Mouse (Mus musculus) c-Kit-positive CD71-positive TER-119-negative erythroid progenitor cells, embryonic 14.5 days (primary cell): ENCODE data around the gene Zscan12.
"Not testable (repeated sequence)": the region's sequence is repeated elsewhere in the genome, so short reads cannot be mapped to it uniquely, and the experiment has no call there.

Source experiments
- DNase-seq: peaks from one replicate; pipeline ENCODE4 v3.0.0-alpha.2; 2013; ENCODE audit warnings: low read depth

Gene Zscan12

DNA sequence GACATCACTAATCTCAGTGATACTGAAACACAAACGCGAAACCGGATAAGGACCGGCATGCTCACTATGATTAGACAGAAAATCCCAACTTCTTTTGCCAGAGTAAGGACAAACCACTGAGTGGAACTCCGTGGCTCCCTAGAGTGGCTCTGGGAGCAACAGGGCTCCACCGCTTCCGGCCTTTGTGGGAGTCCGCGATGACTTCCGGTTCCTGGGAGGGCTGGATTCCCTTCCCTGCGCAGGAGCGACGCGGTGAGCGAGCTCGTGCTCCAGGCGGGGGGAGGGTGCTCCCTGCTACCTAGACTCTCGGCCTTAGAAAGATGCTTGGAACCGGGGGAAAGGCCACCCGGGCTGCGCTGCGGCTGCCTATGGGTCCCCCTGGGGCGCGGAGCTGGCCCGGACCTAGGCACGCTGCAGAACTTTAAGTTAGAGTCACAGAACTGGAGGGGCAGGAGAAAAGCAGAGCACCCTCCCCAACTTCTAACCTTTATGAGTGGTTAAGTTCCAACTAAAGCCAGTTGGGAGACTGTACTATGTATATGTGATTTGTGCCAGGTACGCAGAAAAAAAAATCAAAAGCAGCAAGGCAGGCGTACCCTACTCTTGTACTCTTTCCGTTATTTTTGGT, at the start of gene Zscan12:
Gene Zscan12, plus strand, starts transcription at position 200 of the 628 bp plus-strand sequence.
- DNase-seq: peak; percentile 88

DNA sequence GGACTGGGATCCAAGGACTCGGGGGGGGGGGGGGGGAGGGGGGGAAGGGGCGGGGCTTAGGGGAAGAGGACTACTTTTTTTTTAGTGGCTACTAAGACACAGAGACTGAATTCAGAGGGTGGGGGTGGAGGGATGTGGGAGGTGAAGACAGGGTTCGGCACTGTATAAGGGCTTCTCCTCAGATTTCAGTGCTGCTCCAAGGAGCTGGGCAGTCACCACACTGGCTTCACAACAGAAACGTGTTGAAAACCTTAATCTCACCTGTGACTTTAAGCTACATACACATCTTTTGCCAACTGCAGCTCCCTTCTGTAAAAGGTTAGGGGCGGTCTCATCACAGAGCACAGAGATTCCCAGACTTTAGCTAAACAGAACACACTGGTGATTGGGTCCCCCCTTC, 49.8 kb upstream of the Zscan12 start:
- DNase-seq: no peak

DNA sequence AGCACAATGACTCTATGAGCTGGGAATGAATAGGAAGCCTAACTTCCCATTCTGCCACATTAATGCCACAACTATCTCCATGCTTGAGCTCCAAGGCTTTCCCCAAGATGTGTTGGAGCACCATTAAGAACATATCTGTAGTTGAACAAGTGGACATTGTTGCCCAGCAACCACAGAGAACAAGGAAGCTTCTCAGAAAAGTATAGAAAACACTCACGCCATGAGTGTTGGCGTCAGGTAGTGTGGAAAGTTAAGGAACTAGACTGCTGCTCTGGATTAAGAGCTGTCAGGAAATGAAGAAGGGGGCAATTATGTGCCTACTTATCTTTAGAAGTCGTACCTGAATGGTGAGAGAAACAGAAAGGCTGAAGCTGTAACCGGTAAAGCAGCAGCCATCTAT, 48.7 kb upstream of the Zscan12 start:
- no peak for DNase-seq

DNA sequence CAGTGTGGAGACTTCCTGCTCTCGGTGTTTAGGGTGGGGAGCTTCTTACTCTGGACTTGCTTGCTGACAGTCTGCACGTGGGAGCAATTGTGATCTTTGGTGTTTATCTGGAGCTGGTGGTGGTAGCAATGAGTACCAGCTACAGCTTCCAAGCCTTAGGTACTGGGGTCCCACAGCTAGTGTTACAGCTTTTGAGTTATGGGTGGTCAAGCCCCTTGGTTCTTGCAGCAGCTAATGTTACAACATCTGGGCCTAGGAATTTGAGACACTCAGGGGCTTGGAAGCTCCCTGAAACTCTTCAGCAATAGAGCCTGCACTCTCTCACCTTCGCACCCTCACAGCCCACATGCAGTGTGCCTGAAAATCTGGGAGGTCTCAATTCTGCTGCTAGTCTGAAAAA, 42.4 kb upstream of the Zscan12 start:
- no peak for DNase-seq

DNA sequence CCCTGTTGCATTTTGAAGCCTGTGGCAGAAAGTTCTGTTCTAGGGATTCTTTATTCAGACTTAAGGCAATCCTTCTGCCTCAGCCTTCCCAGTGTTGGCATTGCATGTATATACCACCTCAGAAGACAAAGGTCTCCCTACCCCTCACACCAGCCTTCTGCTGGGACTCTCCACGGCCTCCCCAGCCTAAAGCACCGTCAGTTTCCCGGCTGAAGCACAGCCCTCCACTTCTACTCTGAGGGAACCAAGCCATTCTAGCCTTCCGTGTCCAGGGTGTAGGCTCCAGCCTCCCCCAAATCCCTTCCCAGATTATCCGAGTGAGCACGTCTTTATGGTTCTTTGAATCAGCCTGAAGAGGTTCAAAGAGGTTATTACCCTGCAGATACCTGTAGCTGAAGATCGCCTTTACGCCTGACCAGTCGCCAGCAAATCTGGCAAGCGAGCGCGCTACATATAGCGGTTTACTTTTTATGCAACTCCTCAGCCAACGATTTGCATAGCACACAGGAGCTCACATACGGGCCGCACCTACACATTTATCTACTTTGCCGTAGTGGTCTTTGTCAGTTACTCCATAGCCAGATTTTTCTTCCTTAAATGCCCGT, 40.6 kb upstream of the Zscan12 start:
- no peak for DNase-seq

DNA sequence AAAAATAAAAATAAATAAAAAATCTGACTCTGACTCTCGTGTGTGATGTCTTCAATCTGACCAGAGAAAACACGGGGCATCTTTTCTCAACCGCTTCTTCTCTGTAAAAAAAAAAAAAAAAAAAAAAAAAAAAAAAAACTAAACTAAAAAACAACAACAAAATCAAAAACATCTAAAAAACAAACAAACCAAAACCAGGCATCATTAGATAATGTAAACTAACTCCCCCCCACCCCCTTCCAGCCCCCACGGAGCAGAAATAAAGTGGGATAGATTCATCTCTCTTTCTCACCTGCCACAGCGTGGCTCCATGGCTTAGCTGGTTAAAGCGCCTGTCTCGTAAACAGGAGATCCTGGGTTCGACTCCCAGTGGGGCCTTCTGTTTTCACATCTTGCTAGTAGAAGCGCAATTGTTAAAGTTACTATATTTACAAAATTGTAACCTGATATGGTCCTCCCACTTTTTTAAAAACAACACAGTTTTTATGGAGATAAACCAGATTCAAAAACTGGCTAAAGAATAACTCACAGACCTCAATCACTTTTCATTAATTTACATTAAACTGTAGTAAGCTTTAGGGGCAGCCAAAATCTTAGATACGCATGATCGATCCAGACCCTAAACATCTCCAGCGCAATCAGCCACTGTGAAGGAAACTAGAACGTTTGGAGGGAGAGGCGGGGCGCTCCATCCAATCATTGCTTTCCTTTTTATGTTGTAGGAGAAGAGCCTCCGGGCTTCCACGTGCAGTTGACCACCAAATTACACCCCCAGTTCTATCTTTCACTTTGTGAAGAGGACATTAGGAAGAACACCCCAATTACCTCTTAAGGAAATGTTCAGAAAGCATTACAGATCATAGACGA, 39.9 kb upstream of the Zscan12 start:
- DNase-seq: peak; percentile 27

DNA sequence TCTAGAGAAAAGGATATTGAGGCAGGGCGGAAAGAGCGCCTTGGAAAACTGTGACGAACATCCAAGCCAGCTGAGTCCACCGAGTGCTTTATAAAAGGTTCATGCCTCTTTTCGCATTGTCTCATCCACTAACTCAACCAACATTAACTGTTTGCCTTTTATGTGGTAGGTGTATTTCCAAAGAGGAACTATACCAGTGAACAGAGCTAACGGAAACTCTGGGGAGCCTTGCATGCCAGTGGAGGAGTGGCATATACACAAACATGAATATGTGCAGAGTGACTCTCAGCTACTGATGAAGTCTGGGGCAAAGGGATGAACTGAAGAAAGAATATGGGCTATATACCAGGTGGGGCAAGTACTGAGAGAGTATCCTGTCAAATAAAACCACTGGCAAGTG, 39.2 kb upstream of the Zscan12 start:
- no peak for DNase-seq

DNA sequence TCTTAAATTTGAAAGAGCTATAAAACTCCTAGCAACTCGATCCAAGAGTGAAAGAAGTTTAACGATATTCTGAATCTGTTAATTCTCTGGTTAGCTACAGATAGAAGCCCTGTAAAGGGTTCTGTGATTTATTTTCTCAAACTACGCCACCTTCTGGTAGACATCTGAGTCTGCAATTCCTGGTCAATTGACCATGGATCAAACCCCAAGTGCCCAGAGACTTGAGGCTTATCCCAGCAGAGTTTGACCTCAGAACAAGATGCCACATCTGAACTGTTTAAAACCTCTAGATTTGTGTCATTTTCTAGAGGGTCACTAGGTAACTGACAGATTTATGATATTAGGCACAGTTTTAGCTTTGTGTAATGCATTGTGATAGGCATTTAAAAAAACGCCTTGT, 36.4 kb upstream of the Zscan12 start:
- peak; percentile 38 for DNase-seq

DNA sequence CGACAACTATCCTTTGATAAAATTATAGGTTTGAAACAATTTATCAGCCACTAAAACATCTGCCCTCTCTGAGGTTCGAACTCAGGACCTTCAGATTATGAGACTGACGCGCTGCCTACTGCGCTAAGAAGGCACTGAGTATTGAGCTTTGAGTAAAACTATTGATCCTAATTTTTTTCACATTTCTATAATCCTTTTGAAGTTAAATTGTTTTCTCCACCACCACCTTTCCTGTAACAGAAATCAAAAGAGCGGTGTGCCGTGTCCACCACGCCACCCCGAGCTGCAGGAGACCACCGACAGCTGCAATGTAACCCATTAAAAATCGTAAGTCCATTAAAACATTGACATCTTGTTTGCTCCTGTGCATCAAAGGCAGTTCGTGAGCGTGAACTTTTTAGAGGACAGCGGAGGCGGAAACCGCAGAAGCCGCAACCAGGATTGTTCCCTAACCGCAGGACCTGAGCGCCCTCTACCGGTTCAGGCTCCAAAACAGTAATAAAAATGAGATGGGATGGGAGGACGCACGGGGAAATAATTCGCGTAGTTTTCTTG, 35.9 kb upstream of the Zscan12 start:
- peak; percentile 81 for DNase-seq

DNA sequence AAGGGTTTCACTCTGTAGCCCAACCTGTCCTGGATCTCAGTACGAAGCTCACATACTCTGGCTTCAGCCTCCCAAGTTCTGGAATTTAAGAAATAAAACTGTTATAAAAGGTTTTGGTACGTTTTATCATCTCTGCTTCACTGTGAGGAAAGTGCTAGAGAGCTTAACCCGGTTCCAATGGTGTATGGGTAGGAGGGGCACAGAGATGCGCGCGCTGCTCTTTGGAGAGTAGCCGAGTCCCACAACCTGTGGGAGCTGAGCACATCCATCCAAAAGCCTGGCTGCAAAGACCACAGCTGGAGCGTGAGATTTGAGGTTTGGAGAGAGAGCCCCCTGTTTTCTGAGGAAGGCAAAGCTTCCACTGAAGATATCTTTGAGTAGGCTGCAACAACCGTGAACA, 35.2 kb upstream of the Zscan12 start:
- DNase-seq: peak; percentile 23

DNA sequence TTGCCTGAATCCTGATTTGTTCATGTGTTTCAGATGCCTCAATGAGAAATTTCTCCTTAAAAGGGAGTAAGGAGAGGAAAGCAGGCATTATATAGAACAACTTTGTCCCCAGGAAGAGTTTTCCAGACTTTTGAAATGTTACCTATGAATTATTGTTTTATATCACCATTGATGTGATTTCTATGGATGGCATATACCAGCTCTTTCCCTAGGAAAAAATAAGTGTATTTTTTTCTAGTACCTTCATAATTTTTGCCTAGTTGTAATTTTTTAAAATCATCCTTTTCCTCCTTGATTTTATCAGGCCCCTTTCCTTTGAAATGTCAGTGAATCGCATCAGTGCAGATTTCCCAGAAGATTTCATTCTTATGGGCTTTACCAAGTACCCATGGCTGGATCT, 16.0 kb upstream of the Zscan12 start, which contains the start of gene Olfr1367:
Gene Olfr1367, plus strand, starts transcription at position 301 of the 400 bp plus-strand sequence.
- DNase-seq: no peak

DNA sequence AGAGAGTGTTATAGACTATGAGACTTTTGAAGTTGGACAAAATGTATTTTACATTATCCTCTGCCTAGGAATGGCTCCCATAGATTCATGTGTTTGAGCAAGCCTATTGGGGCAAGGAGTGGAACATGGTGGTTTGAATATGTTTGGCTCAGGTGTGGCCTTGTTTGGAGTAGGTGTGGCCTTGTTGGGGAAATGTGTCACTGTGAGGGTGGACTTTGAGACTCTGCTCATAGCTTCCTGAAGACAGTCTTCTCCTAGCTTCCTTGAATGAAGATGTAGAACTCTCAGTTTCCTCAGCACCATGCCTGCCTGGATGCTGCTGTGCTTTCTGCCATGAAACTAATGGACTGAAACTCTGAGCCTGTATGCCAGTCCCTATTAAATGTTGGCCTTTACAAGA, 12.0 kb upstream of the Zscan12 start:
- no peak for DNase-seq

DNA sequence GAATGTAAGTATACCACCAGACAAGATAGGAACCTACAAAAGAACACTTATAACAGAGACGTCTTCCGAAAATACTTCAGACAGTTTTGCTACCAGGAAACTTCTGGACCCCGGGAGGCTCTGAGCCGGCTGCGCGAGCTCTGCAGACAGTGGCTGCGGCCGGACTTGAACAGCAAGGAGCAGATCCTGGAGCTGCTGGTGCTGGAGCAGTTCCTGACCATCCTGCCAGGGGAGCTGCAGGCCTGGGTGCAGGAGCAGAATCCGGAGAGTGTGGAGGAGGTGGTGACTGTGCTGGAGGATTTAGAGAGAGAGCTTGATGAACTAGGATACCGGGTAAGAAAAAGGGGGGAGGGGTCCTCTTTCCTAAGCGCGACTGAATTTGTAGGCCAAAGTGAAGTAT, 1.1 kb downstream of the Zscan12 start:
- DNase-seq: no peak

DNA sequence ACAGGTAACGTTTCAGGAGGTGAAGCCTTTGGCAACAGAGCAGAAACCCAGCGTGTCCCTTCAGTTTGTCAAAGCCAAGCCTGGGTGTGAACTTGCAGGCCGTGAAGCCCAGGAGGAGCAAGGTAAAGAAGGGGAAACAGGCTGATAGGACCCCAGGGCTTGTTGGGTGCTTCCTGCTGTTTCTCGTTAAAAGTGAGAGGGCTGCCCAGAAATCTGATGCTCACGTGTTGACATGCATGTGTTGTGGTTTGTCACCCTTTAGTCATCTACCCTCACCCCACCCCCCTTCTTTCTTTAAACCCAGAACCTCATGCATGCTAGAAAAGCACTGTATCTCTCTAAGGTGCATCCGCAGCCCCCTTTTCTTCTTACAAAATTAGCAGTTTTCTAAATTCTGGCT, 4.0 kb downstream of the Zscan12 start:
- no peak for DNase-seq

DNA sequence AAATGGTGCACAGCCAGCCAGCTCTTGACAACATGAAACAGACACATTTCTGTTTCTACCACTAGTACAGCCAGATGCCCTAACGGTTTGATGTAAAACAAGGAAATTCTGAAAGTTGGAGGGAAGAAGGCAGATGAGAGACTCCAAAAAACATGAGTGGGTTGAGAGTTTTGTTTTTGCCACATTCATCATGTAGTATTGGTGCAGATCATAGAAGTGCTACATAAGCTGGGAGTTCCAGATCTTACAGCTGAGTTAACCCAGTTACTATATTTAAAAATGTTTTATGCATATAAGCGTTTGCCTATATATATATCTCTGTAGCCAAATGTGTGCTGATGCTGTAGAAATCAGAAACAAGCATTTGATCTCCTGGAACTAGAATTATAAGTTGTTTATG, 10.1 kb downstream of the Zscan12 start:
- no peak for DNase-seq

DNA sequence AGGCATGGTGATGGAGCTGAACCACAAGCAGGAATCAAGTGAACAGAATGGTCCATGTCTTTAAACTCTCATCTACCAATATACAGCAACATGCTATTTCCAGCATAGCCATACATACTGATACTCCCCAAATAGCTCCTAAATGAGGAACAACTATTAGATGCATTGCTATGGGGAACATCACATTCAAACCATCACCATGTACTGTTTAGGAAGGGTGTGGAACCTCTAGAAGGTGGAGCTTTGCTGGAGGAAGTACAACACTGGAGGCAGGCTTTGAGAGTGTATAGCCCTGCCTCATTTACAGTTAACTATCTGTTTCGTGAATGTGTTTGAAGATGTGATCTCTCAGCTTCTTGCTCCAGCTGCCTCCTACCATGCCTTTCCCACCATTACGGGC, 15.2 kb downstream of the Zscan12 start:
- no peak for DNase-seq

DNA sequence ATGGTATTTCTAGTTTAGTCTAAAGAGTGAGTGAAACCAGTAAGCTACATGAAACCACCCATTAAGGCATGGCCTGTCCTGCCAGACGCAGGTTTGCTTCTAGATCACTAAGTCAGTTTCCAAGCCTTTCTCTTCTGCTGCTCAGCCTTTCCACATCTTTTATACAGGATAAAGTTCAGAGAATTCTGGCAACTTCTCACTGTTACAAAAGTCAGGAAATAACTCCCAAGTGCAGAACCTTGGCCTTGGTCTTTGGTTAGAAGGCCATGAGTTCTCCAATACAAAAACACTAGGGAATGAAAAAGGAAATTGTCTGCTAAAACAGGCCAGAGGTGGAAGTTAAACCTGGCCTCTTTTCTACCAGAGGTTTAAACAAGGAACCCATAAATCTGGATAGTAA, 32.6 kb downstream of the Zscan12 start:
- no peak for DNase-seq

DNA sequence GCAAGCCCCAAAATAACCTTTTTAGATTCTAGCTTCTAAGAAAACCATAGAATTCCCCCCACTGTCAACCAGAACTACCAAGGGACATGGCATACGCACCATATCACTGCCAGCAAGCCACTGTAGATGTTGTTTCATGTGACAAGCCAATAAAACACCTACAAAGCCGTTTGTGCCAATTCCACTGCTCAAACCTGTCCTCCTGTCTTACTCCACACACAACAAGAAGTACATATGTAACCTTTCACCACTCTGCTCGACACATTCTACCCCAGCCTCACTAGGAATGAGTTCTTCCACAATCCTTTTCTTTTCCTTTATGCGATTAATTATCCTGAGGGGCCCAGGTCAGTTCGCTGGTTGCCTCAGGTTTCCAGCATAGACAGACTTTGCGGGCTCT, 33.0 kb downstream of the Zscan12 start:
- no peak for DNase-seq

DNA sequence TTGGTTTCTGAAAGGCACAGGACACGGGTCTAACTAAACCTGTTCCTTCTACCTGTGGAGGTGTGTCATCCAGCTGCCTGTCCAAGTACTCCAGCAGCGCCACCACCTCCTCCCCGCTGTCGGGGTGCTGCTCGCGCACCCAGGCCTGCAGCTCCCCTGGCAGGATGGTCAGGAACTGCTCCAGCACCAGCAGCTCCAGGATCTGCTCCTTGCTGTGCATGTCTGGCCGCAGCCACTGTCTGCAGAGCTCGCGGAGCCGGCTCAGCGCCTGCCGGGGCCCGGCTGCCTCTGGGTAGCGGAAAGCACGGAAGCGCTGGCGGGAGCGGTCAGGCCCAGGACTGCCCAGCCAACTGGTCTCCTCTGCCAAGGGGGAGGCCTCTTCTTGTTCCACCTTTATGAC, 33.4 kb downstream of the Zscan12 start:
- DNase-seq: not testable (repeated sequence)

DNA sequence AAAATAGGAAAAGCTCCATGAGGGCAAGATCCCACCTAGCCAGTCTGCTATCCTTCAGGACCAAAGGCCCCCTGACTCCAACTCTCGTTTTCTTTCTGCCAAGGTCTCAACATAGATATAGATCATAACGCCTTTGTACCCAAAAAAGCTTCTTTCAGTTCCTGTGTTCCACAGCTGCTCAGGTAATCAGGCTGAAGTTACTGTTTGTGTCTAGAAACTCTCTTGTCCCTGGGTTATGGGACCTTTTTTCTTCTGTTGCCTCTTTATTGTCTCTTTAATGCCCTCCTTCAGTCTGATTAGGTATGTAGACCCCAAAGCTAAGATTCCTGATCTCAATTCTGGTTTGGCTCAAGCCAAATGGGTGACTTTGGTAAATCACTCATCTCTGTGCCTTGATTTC, 34.9 kb downstream of the Zscan12 start:
- DNase-seq: no peak

DNA sequence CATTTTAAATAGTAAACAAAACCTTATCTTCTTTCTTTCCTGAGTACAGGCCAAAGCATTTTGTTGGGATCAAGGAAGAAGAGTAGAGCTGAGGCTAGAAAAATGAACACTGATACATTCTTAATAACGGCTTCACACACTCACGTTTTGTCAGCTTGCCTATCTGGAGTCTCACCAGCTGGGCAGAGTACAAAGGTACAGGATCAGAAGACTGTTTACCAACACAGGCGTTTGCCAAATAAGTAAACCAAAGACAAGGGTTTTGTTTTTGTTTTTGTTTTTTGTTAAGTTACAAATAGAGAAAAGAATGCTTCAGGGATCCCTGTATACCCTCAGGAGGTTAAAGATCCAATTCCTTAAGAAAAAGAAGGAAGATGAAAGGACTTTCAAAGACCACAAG, 38.5 kb downstream of the Zscan12 start:
- no peak for DNase-seq

DNA sequence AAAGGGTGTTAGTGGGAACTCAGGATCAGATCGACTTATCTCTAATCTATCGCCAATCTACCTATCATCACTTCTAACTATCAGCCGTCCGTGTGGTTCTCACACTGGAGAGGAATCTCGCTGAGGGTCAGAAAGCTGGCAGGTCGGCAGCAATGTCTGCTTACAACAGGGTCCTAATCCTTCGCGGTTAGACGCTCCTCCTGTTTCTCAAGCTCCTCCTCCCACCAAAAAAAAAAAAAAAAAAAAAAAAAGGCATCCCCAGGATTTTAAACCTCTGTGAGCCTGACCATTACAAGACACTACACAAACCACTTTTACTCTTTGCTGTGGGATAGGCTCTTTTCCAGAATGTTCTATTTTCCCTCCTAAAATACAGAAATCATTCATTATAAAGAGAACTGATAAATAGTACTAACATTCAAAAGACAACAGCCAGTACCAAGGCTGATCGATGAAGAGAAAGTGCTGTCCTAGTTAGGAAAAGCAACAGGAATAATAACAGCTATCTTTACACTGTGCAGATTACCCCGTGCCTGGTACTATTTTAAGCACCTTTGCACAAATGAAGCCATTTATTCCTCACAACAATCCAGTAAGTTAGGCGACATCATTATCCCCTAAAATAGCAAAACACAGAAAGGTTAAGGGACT, 39.1 kb downstream of the Zscan12 start:
- DNase-seq: no peak
